Mouse (Mus musculus): ENCODE data around the gene Akt1s1. TPM values are rescaled to one million over a fixed set of nuclear protein-coding genes. Genes with fewer than 3 reads are reported as not detected.

Gene Akt1s1
- polyA plus RNA-seq, 1 experiment from 2014 or later, result 96.5 TPM

GRCm38 (mm10) chr7:44893197-44893596 is 44.4 kb downstream of the Akt1s1 start:
- peaks cover 60% of the 10 kb centered on the region for H3K4me1 ChIP-seq

GRCm38 (mm10) chr7:44894175-44894574 is 45.4 kb downstream of the Akt1s1 start:
- Histone ChIP-seq H3K9ac (no peak overlapping the region), H3K9me3 (no peaks in the 10 kb centered on the region), H3K27me3 (replicated peaks) (no peaks in the 10 kb centered on the region), H3K4me2 (no peak overlapping the region; the same call in 1 of the 2 replicates), H3K4me3 (no peak overlapping the region), H3K4me1 (peaks cover 59% of the 10 kb centered on the region), H3K36me3 (peaks cover 21% of the 10 kb centered on the region), H3K27ac (replicated peaks) (peak overlapping the region; percentile 87)
- no peak for ATAC-seq (ENCODE audit: extremely low read depth, insufficient number of reproducible peaks, low FRiP score, low TSS enrichment)
- WGBS, result 83% methylated on average over 3 of the region's 3 CpGs

More at GRCm38 (mm10) chr7:44893197-44893596, 44.4 kb downstream of the Akt1s1 start:
- peak overlapping the region; percentile 94 for H3K4me3 ChIP-seq
- ATAC-seq (ENCODE audit: extremely low read depth, insufficient number of reproducible peaks, low FRiP score, low TSS enrichment), result no peak
- peak overlapping the region; percentile 87 for H3K27ac ChIP-seq (replicated peaks)
- H3K9ac ChIP-seq, result no peak overlapping the region
- no peaks in the 10 kb centered on the region for H3K27me3 ChIP-seq (replicated peaks)
- peaks cover 24% of the 10 kb centered on the region for H3K36me3 ChIP-seq
- 28% methylated on average over 8 of the region's 8 CpGs for WGBS
- H3K4me2 ChIP-seq, result peak overlapping the region; percentile 94
- no peaks in the 10 kb centered on the region for H3K9me3 ChIP-seq

GRCm38 (mm10) chr7:44895206-44895592 is 46.4 kb downstream of the Akt1s1 start:
- Histone ChIP-seq H3K4me3 (peak overlapping the region; percentile 67), H3K36me3 (peaks cover 24% of the 10 kb centered on the region), H3K4me2 (peak overlapping the region; percentile 76), H3K27ac (replicated peaks) (peak overlapping the region; percentile 89), H3K4me1 (peaks cover 53% of the 10 kb centered on the region), H3K9ac (no peak overlapping the region), H3K27me3 (replicated peaks) (no peaks in the 10 kb centered on the region), H3K9me3 (no peaks in the 10 kb centered on the region)
- no peak for ATAC-seq (ENCODE audit: extremely low read depth, insufficient number of reproducible peaks, low FRiP score, low TSS enrichment)
- WGBS, result 75% methylated on average over 7 of the region's 7 CpGs

GRCm38 (mm10) chr7:44895593-44896434 is 47.0 kb downstream of the Akt1s1 start, which contains the start of gene Fuz:
Gene Fuz (plus strand): TSS chr7:44896079.
- peak within 1 kb of the TSS; percentile 85 for H3K9ac ChIP-seq
- peaks cover 24% of the 10 kb centered on the region for H3K36me3 ChIP-seq
- H3K27me3 ChIP-seq (replicated peaks), result no peaks in the 10 kb centered on the region
- peak within 1 kb of the TSS; percentile 76 for H3K4me2 ChIP-seq
- H3K27ac ChIP-seq (replicated peaks), result peak within 1 kb of the TSS; percentile 89
- H3K4me3 ChIP-seq, result peak within 1 kb of the TSS; percentile 67
- no peaks in the 10 kb centered on the region for H3K9me3 ChIP-seq
- 1% methylated on average over 34 of the region's 34 CpGs for WGBS
- peaks cover 48% of the 10 kb centered on the region for H3K4me1 ChIP-seq
- no peak; the same call in 1 of the 2 replicates for ATAC-seq (ENCODE audit: extremely low read depth, insufficient number of reproducible peaks, low FRiP score, low TSS enrichment)

GRCm38 (mm10) chr7:44896499-44896898 is 47.7 kb downstream of the Akt1s1 start:
- no peaks in the 10 kb centered on the region for H3K27me3 ChIP-seq (replicated peaks)
- peaks cover 46% of the 10 kb centered on the region for H3K4me1 ChIP-seq
- no peak for ATAC-seq (ENCODE audit: extremely low read depth, insufficient number of reproducible peaks, low FRiP score, low TSS enrichment)
- H3K27ac ChIP-seq (replicated peaks), result peak overlapping the region; percentile 89
- peaks cover 30% of the 10 kb centered on the region for H3K36me3 ChIP-seq
- peak overlapping the region; percentile 67 for H3K4me3 ChIP-seq
- no peaks in the 10 kb centered on the region for H3K9me3 ChIP-seq
- H3K4me2 ChIP-seq, result peak overlapping the region; percentile 76
- 39% methylated on average over 10 of the region's 10 CpGs for WGBS
- H3K9ac ChIP-seq, result peak overlapping the region; percentile 85

- Histone ChIP-seq H3K27ac (replicated peaks) (no peak overlapping the region), H3K4me1 (peaks cover 46% of the 10 kb centered on the region)
- ATAC-seq (ENCODE audit: extremely low read depth, insufficient number of reproducible peaks, low FRiP score, low TSS enrichment), result no peak; the same call in 1 of the 2 replicates
These were observed 49.8 kb downstream of the Akt1s1 start for GRCm38 (mm10) chr7:44898607-44899006.

GRCm38 (mm10) chr7:44900632-44901031 is 51.8 kb downstream of the Akt1s1 start:
- H3K9me3 ChIP-seq, result no peaks in the 10 kb centered on the region
- WGBS, result 89% methylated on average over 11 of the region's 11 CpGs
- no peak for ATAC-seq (ENCODE audit: extremely low read depth, insufficient number of reproducible peaks, low FRiP score, low TSS enrichment)
- no peak overlapping the region for H3K4me3 ChIP-seq
- H3K36me3 ChIP-seq, result peaks cover 71% of the 10 kb centered on the region
- H3K27me3 ChIP-seq (replicated peaks), result no peaks in the 10 kb centered on the region
- peaks cover 36% of the 10 kb centered on the region for H3K4me1 ChIP-seq
- no peak overlapping the region for H3K27ac ChIP-seq (replicated peaks)
- H3K9ac ChIP-seq, result peak overlapping the region; percentile 28; the same call in 1 of the 2 replicates
- H3K4me2 ChIP-seq, result no peak overlapping the region

More at GRCm38 (mm10) chr7:44898607-44899006, 49.8 kb downstream of the Akt1s1 start:
- H3K4me2 ChIP-seq, result peak overlapping the region; percentile 18; the same call in 1 of the 2 replicates
- WGBS, result 32% methylated on average over 19 of the region's 19 CpGs
- H3K4me3 ChIP-seq, result no peak overlapping the region
- H3K36me3 ChIP-seq, result peaks cover 51% of the 10 kb centered on the region
- no peaks in the 10 kb centered on the region for H3K27me3 ChIP-seq (replicated peaks)
- H3K9me3 ChIP-seq, result no peaks in the 10 kb centered on the region
- H3K9ac ChIP-seq, result no peak overlapping the region

- H3K36me3 ChIP-seq, result peaks cover 78% of the 10 kb centered on the region
- H3K9ac ChIP-seq, result peak overlapping the region; percentile 55
- WGBS, result 15% methylated on average over 21 of the region's 21 CpGs
- no peaks in the 10 kb centered on the region for H3K9me3 ChIP-seq
- H3K27me3 ChIP-seq (replicated peaks), result no peaks in the 10 kb centered on the region
- H3K4me3 ChIP-seq, result peak overlapping the region; percentile 37
- peaks cover 36% of the 10 kb centered on the region for H3K4me1 ChIP-seq
- ATAC-seq (ENCODE audit: extremely low read depth, insufficient number of reproducible peaks, low FRiP score, low TSS enrichment), result peak; percentile 34
- peak overlapping the region; percentile 41 for H3K27ac ChIP-seq (replicated peaks)
- peak overlapping the region; percentile 64 for H3K4me2 ChIP-seq
These were observed 52.5 kb downstream of the Akt1s1 start for GRCm38 (mm10) chr7:44901230-44901722.

MicroRNA genes within 50 kb of the gene (microRNA counts, 519-probe panel; counts per million panel counts)
- microRNA mmu-miR-707, result 209 counts per million, percentile 61 among the panel's probes with 10 or more counts

Small RNA genes within 50 kb of the gene (microRNA-seq; reads per million reads assigned to microRNA genes)
- gene Mir707, result not detected

Other genes starting within 250 kb of the Akt1s1 start
- 0.59 and 0.99 TPM in 2 replicates for gene Myh14, start 178.1 kb upstream of the Akt1s1 start, polyA plus RNA-seq (2015; fragmentation: Nextera tagmentation; extraction: Ambion mirVana)
- gene Izumo2, start 140.2 kb upstream of the Akt1s1 start, polyA plus RNA-seq (2015; fragmentation: Nextera tagmentation; extraction: Ambion mirVana), result not detected in 2 replicates
- gene Vrk3, start 100.6 kb upstream of the Akt1s1 start, polyA plus RNA-seq (2015; fragmentation: Nextera tagmentation; extraction: Ambion mirVana), result 30.7 and 34.7 TPM in 2 replicates
- 0.55 and 0.62 TPM in 2 replicates for gene Zfp473, start 97.9 kb upstream of the Akt1s1 start, polyA plus RNA-seq (2015; fragmentation: Nextera tagmentation; extraction: Ambion mirVana)
- 77.5 and 80.3 TPM in 2 replicates for gene Nup62, start 32.9 kb upstream of the Akt1s1 start, polyA plus RNA-seq (2015; fragmentation: Nextera tagmentation; extraction: Ambion mirVana)
- 0.51 and 0.70 TPM in 2 replicates for gene Il4i1, start 32.6 kb upstream of the Akt1s1 start, polyA plus RNA-seq (2015; fragmentation: Nextera tagmentation; extraction: Ambion mirVana)
- gene Atf5, start 32.3 kb upstream of the Akt1s1 start, polyA plus RNA-seq (2015; fragmentation: Nextera tagmentation; extraction: Ambion mirVana), result 2.4 and 2.7 TPM in 2 replicates
- 56.1 and 57.0 TPM in 2 replicates for gene Tbc1d17, start 88 bp downstream of the Akt1s1 start, polyA plus RNA-seq (2015; fragmentation: Nextera tagmentation; extraction: Ambion mirVana)
- gene Pnkp, start 8.1 kb downstream of the Akt1s1 start, polyA plus RNA-seq (2015; fragmentation: Nextera tagmentation; extraction: Ambion mirVana), result 24.0 and 24.3 TPM in 2 replicates
- 256 and 266 TPM in 2 replicates for gene Ptov1, start 20.8 kb downstream of the Akt1s1 start, polyA plus RNA-seq (2015; fragmentation: Nextera tagmentation; extraction: Ambion mirVana)
- 72.6 and 73.1 TPM in 2 replicates for gene Med25, start 43.7 kb downstream of the Akt1s1 start, polyA plus RNA-seq (2015; fragmentation: Nextera tagmentation; extraction: Ambion mirVana)
- 13.6 and 14.6 TPM in 2 replicates for gene Fuz, start 47.1 kb downstream of the Akt1s1 start, polyA plus RNA-seq (2015; fragmentation: Nextera tagmentation; extraction: Ambion mirVana)
- 55.5 and 56.8 TPM in 2 replicates for gene Ap2a1, start 80.5 kb downstream of the Akt1s1 start, polyA plus RNA-seq (2015; fragmentation: Nextera tagmentation; extraction: Ambion mirVana)
- 0.11 and 0.14 TPM in 2 replicates for gene Tsks, start 94.2 kb downstream of the Akt1s1 start, polyA plus RNA-seq (2015; fragmentation: Nextera tagmentation; extraction: Ambion mirVana)
- gene Cpt1c, start 125.9 kb downstream of the Akt1s1 start, polyA plus RNA-seq (2015; fragmentation: Nextera tagmentation; extraction: Ambion mirVana), result 9.8 and 10.3 TPM in 2 replicates
- 438 and 486 TPM in 2 replicates for gene Prmt1, start 137.6 kb downstream of the Akt1s1 start, polyA plus RNA-seq (2015; fragmentation: Nextera tagmentation; extraction: Ambion mirVana)
- gene Irf3, start 148.7 kb downstream of the Akt1s1 start, polyA plus RNA-seq (2015; fragmentation: Nextera tagmentation; extraction: Ambion mirVana), result 63.6 and 68.1 TPM in 2 replicates
- gene Bcl2l12, start 149.7 kb downstream of the Akt1s1 start, polyA plus RNA-seq (2015; fragmentation: Nextera tagmentation; extraction: Ambion mirVana), result 36.0 and 36.3 TPM in 2 replicates
- gene Scaf1, start 167.4 kb downstream of the Akt1s1 start, polyA plus RNA-seq (2015; fragmentation: Nextera tagmentation; extraction: Ambion mirVana), result 27.0 and 27.1 TPM in 2 replicates
- gene Rras, start 169.0 kb downstream of the Akt1s1 start, polyA plus RNA-seq (2015; fragmentation: Nextera tagmentation; extraction: Ambion mirVana), result 71.6 and 82.6 TPM in 2 replicates
- gene Prr12, start 203.9 kb downstream of the Akt1s1 start, polyA plus RNA-seq (2015; fragmentation: Nextera tagmentation; extraction: Ambion mirVana), result 6.8 and 7.1 TPM in 2 replicates
- gene Nosip, start 213.4 kb downstream of the Akt1s1 start, polyA plus RNA-seq (2015; fragmentation: Nextera tagmentation; extraction: Ambion mirVana), result 46.6 and 49.6 TPM in 2 replicates
- gene Prrg2, start 213.7 kb downstream of the Akt1s1 start, polyA plus RNA-seq (2015; fragmentation: Nextera tagmentation; extraction: Ambion mirVana), result 12.5 and 13.6 TPM in 2 replicates
- 271 and 277 TPM in 2 replicates for gene Rcn3, start 243.2 kb downstream of the Akt1s1 start, polyA plus RNA-seq (2015; fragmentation: Nextera tagmentation; extraction: Ambion mirVana)